Mouse (Mus musculus): ENCODE results near the gene Cib4. TPM values are rescaled to one million over a fixed set of nuclear protein-coding genes. Genes with fewer than 3 reads are reported as not detected.

Gene Cib4
- polyA plus RNA-seq, 1 experiment from 2014 or later: not detected

DNA sequence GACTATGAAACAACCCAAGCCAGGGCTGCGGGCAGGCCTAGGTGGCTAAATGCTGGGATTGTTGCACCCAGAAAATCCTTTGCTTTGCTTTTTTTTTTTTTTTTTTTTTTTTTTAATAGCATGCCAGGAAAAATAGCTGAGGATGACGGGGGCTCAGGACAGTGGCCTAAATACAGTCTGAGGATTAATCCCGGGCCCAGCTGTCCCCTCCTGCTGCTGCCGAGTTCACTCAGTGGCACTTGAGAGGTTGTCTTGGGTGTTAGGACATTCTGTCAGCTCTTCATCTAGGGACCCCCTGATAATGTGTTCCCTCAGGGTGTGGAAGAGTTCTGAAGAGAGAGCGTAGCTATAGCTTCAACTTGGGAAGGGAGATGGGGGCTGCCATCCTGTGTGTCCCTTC is 18.5 kb downstream of the Cib4 start:
- H3K36me3 ChIP-seq: no peaks in the 10 kb centered on the region
- H3K4me2 ChIP-seq: no peak overlapping the region
- H3K27me3 ChIP-seq: no peaks in the 10 kb centered on the region
- ATAC-seq (ENCODE audit: low FRiP score, low read depth): no peak
- H3K4me1 ChIP-seq (replicated peaks): 0 out of 2 replicates have a peak, but pooled peaks cover 5% of the 10 kb centered on the region
- H3K9ac ChIP-seq: no peak overlapping the region
- H3K27ac ChIP-seq (replicated peaks): no peak overlapping the region
- WGBS: 83% methylated on average over 5 of the region's 5 CpGs
- H3K4me3 ChIP-seq: no peak overlapping the region
- no peaks in the 10 kb centered on the region for H3K9me3 ChIP-seq

DNA sequence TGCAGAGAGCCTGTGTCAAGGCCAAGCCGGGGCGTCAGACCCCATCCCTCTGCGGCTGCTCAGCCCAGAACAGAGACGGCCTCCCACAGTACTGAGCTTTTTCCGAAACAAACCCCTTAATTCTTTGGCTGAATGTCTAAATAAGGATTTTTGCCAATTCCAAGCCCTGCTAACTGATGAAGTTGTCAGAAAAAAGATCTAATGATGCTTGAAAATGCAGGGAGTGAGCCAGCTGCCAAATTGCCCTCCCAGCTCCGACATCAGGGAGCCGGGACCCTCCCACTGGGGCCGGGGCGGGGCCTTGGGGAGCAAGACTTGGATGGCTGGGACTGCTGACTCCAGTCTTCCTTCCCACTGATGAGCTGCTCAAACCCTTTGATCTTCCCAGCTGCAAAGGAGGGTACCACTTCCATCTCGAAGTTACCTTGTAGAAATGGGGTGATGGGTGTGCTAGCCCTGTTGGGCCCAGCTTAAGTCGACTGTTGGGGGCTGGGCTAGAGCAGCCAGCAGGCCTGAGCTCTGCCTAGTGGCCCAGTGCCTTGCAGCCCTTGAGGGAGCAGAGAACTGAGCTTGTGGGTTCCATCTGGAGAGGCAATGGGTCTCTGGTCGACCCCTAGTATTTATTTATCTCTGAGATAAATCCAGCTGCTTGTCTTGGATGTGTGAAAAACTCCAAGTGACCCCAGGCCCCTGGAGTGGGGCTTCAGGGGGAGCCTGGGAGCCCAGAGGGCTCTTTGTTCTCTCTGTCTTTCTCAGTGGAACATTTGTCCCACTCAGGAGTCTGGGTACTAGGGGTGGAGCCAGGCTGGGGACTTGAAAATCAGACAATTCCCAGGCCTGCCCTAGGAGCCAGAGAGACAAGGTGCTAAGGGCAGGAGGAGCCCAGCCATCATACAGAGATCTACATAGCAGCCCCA is 19.5 kb downstream of the Cib4 start:
- WGBS: 26% methylated on average over 12 of the region's 12 CpGs
- Histone ChIP-seq H3K27ac (replicated peaks) (no peak overlapping the region), H3K4me3 (no peak overlapping the region), H3K4me2 (no peak overlapping the region), H3K4me1 (replicated peaks) (0 out of 2 replicates have a peak, but pooled peaks cover 5% of the 10 kb centered on the region), H3K36me3 (no peaks in the 10 kb centered on the region), H3K27me3 (no peaks in the 10 kb centered on the region), H3K9me3 (no peaks in the 10 kb centered on the region), H3K9ac (no peak overlapping the region)
- peak; percentile 71 for ATAC-seq (ENCODE audit: low FRiP score, low read depth)

DNA sequence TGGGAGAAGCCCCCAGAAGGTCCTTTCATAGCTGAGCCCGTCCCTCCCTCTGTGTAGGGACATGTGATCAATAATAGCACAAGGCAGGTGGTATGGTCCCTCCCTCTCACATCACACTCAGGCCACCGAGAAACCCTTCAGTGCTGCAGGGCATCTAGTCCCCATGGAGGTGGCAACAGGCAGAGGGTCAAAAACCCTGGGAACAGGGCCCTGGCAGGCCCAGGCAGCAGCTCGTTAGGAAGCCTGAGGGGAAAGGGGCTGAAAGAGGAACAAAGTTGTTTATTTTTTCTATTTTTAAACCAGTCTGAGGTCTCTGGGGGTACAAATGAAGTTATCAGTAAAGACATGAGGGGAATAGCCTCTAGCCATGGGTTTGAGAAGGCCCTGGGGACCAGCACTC is 21.4 kb downstream of the Cib4 start:
- 31% methylated on average over 3 of the region's 3 CpGs for WGBS
- no peak for ATAC-seq (ENCODE audit: low FRiP score, low read depth)
- no peaks in the 10 kb centered on the region for H3K9me3 ChIP-seq
- H3K9ac ChIP-seq: no peak overlapping the region
- no peak overlapping the region for H3K4me2 ChIP-seq
- 0 out of 2 replicates have a peak, but pooled peaks cover 8% of the 10 kb centered on the region for H3K4me1 ChIP-seq (replicated peaks)
- no peak overlapping the region for H3K4me3 ChIP-seq
- H3K27me3 ChIP-seq: no peaks in the 10 kb centered on the region
- no peaks in the 10 kb centered on the region for H3K36me3 ChIP-seq
- no peak overlapping the region for H3K27ac ChIP-seq (replicated peaks)

DNA sequence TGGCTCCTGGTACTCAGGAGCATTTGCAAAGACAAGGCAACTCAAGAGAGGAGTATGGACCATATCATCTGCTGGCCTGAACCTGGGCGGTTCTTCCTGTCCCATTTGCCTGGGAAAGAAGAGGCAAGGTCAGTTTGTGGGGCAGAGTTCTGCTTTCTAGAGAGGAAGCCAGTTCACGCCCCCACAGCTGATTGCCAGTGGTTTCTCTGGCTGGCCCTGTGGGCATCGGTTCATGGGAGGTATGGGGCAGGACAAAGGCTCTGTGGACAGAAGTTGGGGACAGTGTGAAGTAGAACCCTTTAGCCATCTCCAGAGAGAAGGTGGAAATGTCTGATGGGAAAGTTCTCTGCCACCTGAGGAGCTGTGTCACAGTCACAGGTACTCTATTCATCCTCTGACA is 22.5 kb downstream of the Cib4 start:
- Histone ChIP-seq H3K9me3 (no peaks in the 10 kb centered on the region), H3K4me1 (replicated peaks) (0 out of 2 replicates have a peak, but pooled peaks cover 8% of the 10 kb centered on the region), H3K36me3 (no peaks in the 10 kb centered on the region), H3K27ac (replicated peaks) (no peak overlapping the region), H3K9ac (no peak overlapping the region), H3K4me3 (no peak overlapping the region), H3K4me2 (no peak overlapping the region), H3K27me3 (no peaks in the 10 kb centered on the region)
- no peak for ATAC-seq (ENCODE audit: low FRiP score, low read depth)
- 85% methylated on average over 3 of the region's 3 CpGs for WGBS

DNA sequence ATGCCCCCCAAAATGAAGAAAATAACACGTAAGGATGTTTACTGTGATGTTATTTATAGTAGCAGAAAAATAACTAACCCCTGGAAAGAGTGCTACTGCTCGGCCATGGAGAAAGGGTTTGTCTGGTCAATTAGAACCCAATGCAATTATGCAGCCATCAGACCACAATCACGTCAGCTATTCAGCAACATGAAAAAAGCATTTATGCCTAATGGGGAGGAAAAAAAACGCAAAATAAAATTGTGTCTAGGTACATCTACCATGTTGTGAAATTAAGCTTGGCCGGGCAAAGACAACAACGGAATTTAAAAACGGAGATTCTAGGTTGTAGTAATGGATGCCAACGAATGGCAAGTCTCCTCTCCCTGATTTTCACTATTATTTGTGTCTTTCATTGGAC is 23.2 kb downstream of the Cib4 start:
- H3K27ac ChIP-seq (replicated peaks): no peak overlapping the region
- H3K4me1 ChIP-seq (replicated peaks): 0 out of 2 replicates have a peak, but pooled peaks cover 8% of the 10 kb centered on the region
- no peaks in the 10 kb centered on the region for H3K9me3 ChIP-seq
- H3K4me2 ChIP-seq: no peak overlapping the region
- no peak for ATAC-seq (ENCODE audit: low FRiP score, low read depth)
- H3K4me3 ChIP-seq: no peak overlapping the region
- no peak overlapping the region for H3K9ac ChIP-seq
- H3K36me3 ChIP-seq: no peaks in the 10 kb centered on the region
- whole genome bisulfite sequencing: 69% methylated on average over 8 of the region's 8 CpGs
- H3K27me3 ChIP-seq: no peaks in the 10 kb centered on the region

DNA sequence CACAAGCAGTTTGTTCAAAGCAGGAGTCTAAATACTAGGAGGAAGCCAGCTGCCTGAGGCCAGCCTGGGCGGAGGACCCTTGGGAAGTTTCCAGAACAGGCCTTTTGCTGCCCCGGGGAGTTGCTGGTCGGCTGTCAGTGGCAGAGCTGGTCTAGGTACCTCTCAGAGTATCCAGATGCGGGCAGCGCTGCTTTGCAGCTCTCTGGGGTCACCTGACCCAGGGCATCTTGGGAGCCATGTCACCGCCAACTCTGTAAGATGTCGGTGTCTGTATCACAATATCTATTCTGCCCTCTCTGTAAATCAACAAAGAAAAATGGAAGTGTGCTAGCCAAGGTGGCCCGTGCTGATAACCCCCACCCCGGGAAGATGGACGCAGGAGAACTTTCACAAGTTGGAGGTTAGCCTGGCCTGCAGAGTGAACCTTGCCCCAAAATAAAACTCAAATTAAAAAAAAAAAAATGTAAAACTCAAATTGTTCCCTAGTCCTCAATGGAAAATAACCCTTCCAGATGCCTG is 25.4 kb downstream of the Cib4 start:
- no peak overlapping the region for H3K4me3 ChIP-seq
- 0 out of 2 replicates have a peak, but pooled peaks cover 2% of the 10 kb centered on the region for H3K4me1 ChIP-seq (replicated peaks)
- H3K9me3 ChIP-seq: no peaks in the 10 kb centered on the region
- H3K9ac ChIP-seq: no peak overlapping the region
- WGBS: 80% methylated on average over 10 of the region's 10 CpGs
- no peak overlapping the region for H3K27ac ChIP-seq (replicated peaks)
- no peak overlapping the region for H3K4me2 ChIP-seq
- H3K36me3 ChIP-seq: no peaks in the 10 kb centered on the region
- H3K27me3 ChIP-seq: no peaks in the 10 kb centered on the region
- no peak for ATAC-seq (ENCODE audit: low FRiP score, low read depth)

DNA sequence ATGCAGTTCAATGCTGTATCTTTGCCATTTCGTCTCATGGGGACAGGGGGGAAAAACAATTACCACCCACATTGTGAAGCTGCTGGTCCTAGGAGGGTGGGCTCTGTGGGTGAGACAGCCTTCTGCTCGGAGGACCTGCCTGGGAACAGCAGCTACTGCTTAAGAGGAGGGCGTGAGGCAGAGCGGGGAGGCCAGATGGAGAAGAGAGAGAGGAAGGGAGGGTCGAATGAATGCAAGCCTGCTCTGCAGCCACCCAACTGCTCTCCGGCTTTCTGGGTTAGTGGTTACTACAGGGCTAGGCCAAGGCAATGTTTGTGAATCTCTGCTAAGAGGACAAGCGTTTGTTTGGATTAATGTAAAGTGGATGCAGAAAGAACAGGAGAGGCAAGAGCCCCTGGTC is 26.1 kb downstream of the Cib4 start:
- no peak overlapping the region for H3K9ac ChIP-seq
- H3K4me1 ChIP-seq (replicated peaks): 0 out of 2 replicates have a peak, but pooled peaks cover 2% of the 10 kb centered on the region
- H3K4me3 ChIP-seq: no peak overlapping the region
- H3K4me2 ChIP-seq: no peak overlapping the region
- WGBS: 47% methylated on average over 7 of the region's 7 CpGs
- H3K27me3 ChIP-seq: no peaks in the 10 kb centered on the region
- no peaks in the 10 kb centered on the region for H3K9me3 ChIP-seq
- no peak overlapping the region for H3K27ac ChIP-seq (replicated peaks)
- no peak for ATAC-seq (ENCODE audit: low FRiP score, low read depth)
- H3K36me3 ChIP-seq: no peaks in the 10 kb centered on the region

DNA sequence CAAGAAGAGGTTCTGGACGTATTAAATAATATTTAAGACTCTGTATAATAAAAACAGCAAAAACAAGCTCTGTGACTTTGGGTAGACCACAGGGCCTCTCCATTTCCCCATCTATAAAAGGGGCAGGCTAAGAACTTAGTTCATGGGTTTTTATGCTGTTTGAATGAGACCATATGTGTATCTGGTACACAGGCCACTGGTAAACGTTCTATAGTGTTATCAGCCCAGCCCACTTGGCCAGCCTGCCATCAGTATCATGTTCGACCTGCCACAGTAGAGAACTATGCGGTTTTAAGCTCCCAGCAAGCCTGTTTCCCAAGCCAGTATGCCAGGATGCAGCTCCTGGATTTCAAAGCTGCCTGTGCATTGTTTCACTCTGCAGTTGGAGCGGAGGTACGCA is 27.1 kb downstream of the Cib4 start:
- ATAC-seq (ENCODE audit: low FRiP score, low read depth): no peak
- WGBS: 84% methylated on average over 6 of the region's 6 CpGs
- H3K9me3 ChIP-seq: no peaks in the 10 kb centered on the region
- H3K4me3 ChIP-seq: no peak overlapping the region
- no peaks in the 10 kb centered on the region for H3K36me3 ChIP-seq
- H3K4me1 ChIP-seq (replicated peaks): peaks cover 2% of the 10 kb centered on the region; the same call in 1 of the 2 replicates
- no peak overlapping the region for H3K27ac ChIP-seq (replicated peaks)
- H3K27me3 ChIP-seq: no peaks in the 10 kb centered on the region
- no peak overlapping the region for H3K9ac ChIP-seq
- H3K4me2 ChIP-seq: no peak overlapping the region

DNA sequence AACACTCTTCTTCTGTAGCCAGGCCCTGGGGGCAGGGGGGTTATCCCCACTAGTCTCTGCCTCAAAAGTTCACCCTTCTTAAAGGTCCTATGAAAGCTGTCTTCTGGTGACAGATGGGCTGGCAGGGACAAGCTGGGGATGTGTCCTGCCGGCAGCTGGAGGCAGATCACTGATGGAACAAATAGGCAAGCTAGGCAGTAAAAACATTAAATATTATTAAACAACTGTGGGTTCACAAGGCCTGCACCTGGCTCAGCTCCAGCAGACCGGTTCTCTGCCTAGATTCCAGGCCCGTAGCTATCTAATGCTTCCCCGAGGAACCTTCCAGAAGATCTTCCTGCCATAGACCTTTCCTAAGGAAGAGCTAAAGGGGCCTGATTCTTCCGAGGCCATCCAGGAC is 27.5 kb downstream of the Cib4 start:
- no peaks in the 10 kb centered on the region for H3K9me3 ChIP-seq
- peaks cover 2% of the 10 kb centered on the region; the same call in 1 of the 2 replicates for H3K4me1 ChIP-seq (replicated peaks)
- H3K27me3 ChIP-seq: no peaks in the 10 kb centered on the region
- WGBS: 67% methylated on average over 5 of the region's 5 CpGs
- ATAC-seq (ENCODE audit: low FRiP score, low read depth): no peak
- no peak overlapping the region for H3K4me3 ChIP-seq
- no peak overlapping the region for H3K4me2 ChIP-seq
- no peak overlapping the region for H3K27ac ChIP-seq (replicated peaks)
- no peaks in the 10 kb centered on the region for H3K36me3 ChIP-seq
- H3K9ac ChIP-seq: no peak overlapping the region

DNA sequence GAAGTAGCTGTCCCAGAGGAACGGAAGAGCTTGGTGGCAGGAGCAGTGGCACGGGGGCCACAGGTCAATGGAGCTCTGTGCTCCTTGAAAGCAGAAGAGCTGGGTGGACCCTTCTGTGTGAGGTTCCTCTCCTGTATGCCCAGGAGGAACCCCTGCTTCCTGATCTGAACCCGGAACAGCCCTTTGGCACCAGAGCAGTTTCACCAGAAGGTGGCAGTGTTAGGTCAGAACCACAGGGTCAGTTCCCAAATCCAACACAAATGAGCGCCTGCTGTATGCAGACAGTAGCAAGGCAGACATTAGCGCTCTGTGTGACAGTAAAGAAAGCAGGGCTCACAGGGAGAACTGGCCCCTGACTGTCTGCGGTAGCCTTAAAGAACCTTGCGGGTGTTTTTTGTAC is 29.3 kb downstream of the Cib4 start:
- no peak overlapping the region for H3K9ac ChIP-seq
- H3K27me3 ChIP-seq: no peaks in the 10 kb centered on the region
- peaks cover 2% of the 10 kb centered on the region; the same call in 1 of the 2 replicates for H3K4me1 ChIP-seq (replicated peaks)
- no peak overlapping the region for H3K27ac ChIP-seq (replicated peaks)
- WGBS: 60% methylated on average over 7 of the region's 7 CpGs
- no peaks in the 10 kb centered on the region for H3K9me3 ChIP-seq
- H3K4me3 ChIP-seq: no peak overlapping the region
- no peaks in the 10 kb centered on the region for H3K36me3 ChIP-seq
- H3K4me2 ChIP-seq: no peak overlapping the region
- no peak for ATAC-seq (ENCODE audit: low FRiP score, low read depth)

DNA sequence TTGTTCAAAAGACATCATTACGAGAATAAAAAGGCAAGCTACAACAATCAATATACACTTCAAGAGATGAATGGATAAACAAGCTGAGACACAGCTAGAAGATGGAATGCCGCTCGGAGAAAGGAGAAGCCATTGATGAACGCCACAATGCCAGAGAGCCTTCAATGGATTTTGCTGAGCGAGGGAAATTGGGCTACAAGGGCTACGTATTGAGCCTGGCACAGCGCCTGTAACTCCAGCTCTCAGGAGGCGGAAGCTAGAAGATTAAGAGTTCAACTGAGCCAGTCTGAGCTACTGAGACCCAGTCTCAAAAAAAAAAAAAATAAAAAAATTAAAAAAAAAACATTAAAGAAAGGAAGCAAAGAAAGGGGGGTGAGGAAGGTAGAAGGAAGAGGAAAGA is 32.5 kb downstream of the Cib4 start:
- no peak overlapping the region for H3K9ac ChIP-seq
- H3K4me1 ChIP-seq (replicated peaks): no peaks in the 10 kb centered on the region; the same call in 1 of the 2 replicates
- H3K36me3 ChIP-seq: no peaks in the 10 kb centered on the region
- H3K4me3 ChIP-seq: no peak overlapping the region
- no peak for ATAC-seq (ENCODE audit: low FRiP score, low read depth)
- no peak overlapping the region for H3K27ac ChIP-seq (replicated peaks)
- 49% methylated on average over 8 of the region's 8 CpGs for WGBS
- H3K4me2 ChIP-seq: no peak overlapping the region
- no peaks in the 10 kb centered on the region for H3K27me3 ChIP-seq
- H3K9me3 ChIP-seq: no peaks in the 10 kb centered on the region

DNA sequence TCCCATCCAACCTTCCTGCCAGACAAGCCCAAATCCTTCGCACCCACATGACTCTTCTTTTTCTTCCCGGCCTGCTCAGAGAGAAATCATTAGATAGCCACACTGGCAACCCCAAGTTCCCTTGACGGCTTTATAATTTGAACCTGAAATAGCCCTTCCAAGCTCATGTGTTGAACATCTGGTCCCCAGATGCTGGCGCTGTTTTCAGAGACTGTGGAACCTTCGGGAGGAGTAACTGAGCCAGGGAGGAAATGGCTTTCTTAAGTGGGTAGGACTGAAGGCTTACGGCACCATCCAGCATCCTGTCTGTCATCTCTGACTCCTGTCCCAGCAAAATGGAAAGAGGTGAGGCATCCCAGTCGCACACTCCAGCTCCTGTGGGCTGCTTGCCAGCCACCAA is 48.3 kb downstream of the Cib4 start:
- no peak overlapping the region for H3K27ac ChIP-seq (replicated peaks)
- no peak overlapping the region for H3K4me3 ChIP-seq
- no peaks in the 10 kb centered on the region for H3K27me3 ChIP-seq
- H3K9me3 ChIP-seq: no peaks in the 10 kb centered on the region
- no peak overlapping the region for H3K4me2 ChIP-seq
- H3K36me3 ChIP-seq: no peaks in the 10 kb centered on the region
- ATAC-seq (ENCODE audit: low FRiP score, low read depth): no peak
- WGBS: 78% methylated on average over 7 of the region's 7 CpGs
- H3K9ac ChIP-seq: no peak overlapping the region
- H3K4me1 ChIP-seq (replicated peaks): no peaks in the 10 kb centered on the region
